Mouse (Mus musculus): ENCODE measurements around the gene Ocrl. TPM values are rescaled to one million over a fixed set of nuclear protein-coding genes. Genes with fewer than 3 reads are reported as not detected.
A peak's percentile ranks its signal among the peaks of the same experiment; 100 is the strongest.

Ocrl gene
- 21.0 and 22.7 TPM in 2 replicates for polyA plus RNA-seq (2014; fragmentation: Nextera tagmentation; extraction: Ambion mirVana)

DNA sequence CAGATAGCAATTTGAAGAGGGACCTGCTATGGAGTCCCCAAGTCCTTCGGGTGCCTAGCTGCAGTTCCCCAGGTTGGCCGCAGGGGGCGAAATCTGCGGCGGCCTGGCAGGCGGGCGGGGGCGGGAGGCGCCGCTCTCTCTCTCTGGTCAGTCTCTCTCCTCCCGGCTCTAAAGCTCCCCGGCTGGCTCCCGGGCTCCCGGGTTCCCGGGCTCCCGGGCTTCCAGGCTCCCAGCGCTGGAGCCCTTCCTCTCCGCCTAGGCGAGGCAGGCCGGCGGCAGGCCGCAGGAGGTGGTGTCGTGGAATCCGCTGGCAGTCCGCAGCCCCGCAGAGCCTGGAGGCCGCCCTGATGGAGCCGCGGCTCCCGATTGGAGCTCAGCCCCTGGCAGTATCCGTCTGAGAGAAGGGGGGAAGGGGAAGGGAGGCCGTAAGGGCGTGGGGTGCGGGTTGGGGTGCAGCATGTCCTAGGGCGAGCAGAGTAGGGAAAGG is at the start of gene Ocrl:
Ocrl (plus strand) TSS at position 82 of the 487 bp plus-strand sequence.
- Histone ChIP-seq H3K4me1 (ENCODE audit: control insufficient read depth, insufficient read depth, low read length) (no peaks in the 10 kb centered on the region), H3K9ac (replicated peaks; ENCODE audit: low read length) (peak within 1 kb of the TSS; percentile 81), H3K4me3 (ENCODE audit: low read depth, low read length) (peak within 1 kb of the TSS; percentile 56), H3K36me3 (replicated peaks; ENCODE audit: control insufficient read depth, insufficient read depth, low read depth, low read length) (no peaks in the 10 kb centered on the region), H3K27me3 (ENCODE audit: control insufficient read depth, insufficient read depth, low read length) (no peaks in the 10 kb centered on the region), H3K27ac (replicated peaks; ENCODE audit: low read depth, low read length) (no peak within 1 kb of the TSS), H3K4me2 (ENCODE audit: low read depth, low read length) (peak within 1 kb of the TSS; percentile 58), H3K9me3 (replicated peaks; ENCODE audit: control insufficient read depth, low read length) (no peaks in the 10 kb centered on the region)
- DNase-seq (ENCODE audit: low spot score) (peak; percentile 71), ATAC-seq (replicated peaks; ENCODE audit: insufficient number of reproducible peaks, low FRiP score, low TSS enrichment, low read depth) (peak; percentile 94)
- 12% methylated on average over 26 of the region's 35 CpGs for whole genome bisulfite sequencing

DNA sequence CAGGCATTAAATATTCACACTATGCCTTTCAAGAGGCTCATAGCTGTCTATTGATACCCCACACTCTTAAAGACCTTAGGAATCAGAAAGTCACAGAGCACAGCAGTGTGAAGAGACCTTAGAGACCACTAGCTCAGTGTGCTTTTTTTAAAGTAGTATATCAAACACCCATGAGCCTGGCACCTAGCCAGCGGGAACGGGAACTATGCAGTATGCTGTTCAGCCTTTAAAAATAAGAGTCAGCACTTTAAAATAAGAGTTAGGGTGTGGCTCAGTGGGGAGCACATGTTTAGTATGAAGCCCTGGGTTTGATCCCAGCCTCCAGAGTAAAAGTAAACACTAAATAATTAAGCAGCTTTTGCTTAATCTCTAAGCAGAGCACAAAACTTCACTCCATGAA is 32.1 kb upstream of the Ocrl start:
- WGBS, result 75% methylated on average over 2 of the region's 2 CpGs

DNA sequence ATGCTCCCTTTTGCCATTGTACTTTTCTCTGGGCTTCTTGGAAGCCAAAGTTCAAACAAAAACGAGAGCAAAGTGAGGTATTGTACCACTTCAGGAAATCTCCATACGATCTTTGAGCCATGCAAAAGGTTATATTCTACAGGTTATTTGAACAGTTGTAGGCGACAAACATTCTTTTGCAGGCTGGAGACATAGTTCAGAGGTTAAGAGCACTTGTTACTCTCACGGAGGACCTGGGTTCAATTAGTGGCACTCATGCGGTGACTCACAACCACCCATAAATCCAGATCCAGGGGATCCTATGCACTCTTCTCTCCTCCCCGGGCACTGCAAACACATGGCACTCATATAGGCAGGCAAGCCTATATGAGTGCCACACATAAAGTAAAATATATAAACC is 29.4 kb upstream of the Ocrl start:
- Histone ChIP-seq H3K4me1 (ENCODE audit: control insufficient read depth, insufficient read depth, low read length) (no peaks in the 10 kb centered on the region), H3K4me2 (ENCODE audit: low read depth, low read length) (no peak overlapping the region), H3K27me3 (ENCODE audit: control insufficient read depth, insufficient read depth, low read length) (no peaks in the 10 kb centered on the region), H3K36me3 (replicated peaks; ENCODE audit: control insufficient read depth, insufficient read depth, low read depth, low read length) (no peaks in the 10 kb centered on the region), H3K4me3 (ENCODE audit: low read depth, low read length) (no peak overlapping the region), H3K9me3 (replicated peaks; ENCODE audit: control insufficient read depth, low read length) (no peaks in the 10 kb centered on the region), H3K9ac (replicated peaks; ENCODE audit: low read length) (no peak overlapping the region), H3K27ac (replicated peaks; ENCODE audit: low read depth, low read length) (no peak overlapping the region)
- ATAC-seq (replicated peaks; ENCODE audit: insufficient number of reproducible peaks, low FRiP score, low TSS enrichment, low read depth) (no peak), DNase-seq (ENCODE audit: low spot score) (no peak)
- 75% methylated on average over 6 of the region's 6 CpGs for WGBS

More for the DNA sequence above, 32.1 kb upstream of the Ocrl start:
- DNase-seq (ENCODE audit: low spot score) (no peak), ATAC-seq (replicated peaks; ENCODE audit: insufficient number of reproducible peaks, low FRiP score, low TSS enrichment, low read depth) (no peak)
- no peak overlapping the region for H3K9ac ChIP-seq (replicated peaks; ENCODE audit: low read length)
- no peaks in the 10 kb centered on the region for H3K4me1 ChIP-seq (ENCODE audit: control insufficient read depth, insufficient read depth, low read length)
- H3K27ac ChIP-seq (replicated peaks; ENCODE audit: low read depth, low read length), result no peak overlapping the region
- no peak overlapping the region for H3K4me2 ChIP-seq (ENCODE audit: low read depth, low read length)
- no peaks in the 10 kb centered on the region for H3K9me3 ChIP-seq (replicated peaks; ENCODE audit: control insufficient read depth, low read length)
- H3K36me3 ChIP-seq (replicated peaks; ENCODE audit: control insufficient read depth, insufficient read depth, low read depth, low read length), result no peaks in the 10 kb centered on the region
- no peak overlapping the region for H3K4me3 ChIP-seq (ENCODE audit: low read depth, low read length)
- H3K27me3 ChIP-seq (ENCODE audit: control insufficient read depth, insufficient read depth, low read length), result no peaks in the 10 kb centered on the region

DNA sequence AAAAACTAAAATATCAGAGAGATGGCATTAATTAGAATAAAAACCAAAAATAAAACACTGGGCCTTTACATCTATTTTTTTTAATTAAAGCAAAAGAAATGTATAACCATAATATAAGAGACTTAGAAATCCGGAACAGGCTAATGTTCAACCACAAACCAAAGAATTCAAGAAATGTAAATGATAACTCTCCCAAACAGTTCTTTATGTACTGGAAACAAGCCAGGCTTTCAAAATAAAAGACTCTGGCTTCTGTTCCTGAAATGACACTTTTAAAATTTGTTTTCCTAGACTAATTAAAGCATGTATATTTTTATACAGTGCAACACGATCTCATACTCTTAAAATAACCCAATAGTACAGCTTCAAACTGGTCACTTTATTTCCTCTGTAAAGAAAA is 24.8 kb upstream of the Ocrl start:
- H3K36me3 ChIP-seq (replicated peaks; ENCODE audit: control insufficient read depth, insufficient read depth, low read depth, low read length), result no peaks in the 10 kb centered on the region
- no peak overlapping the region for H3K9ac ChIP-seq (replicated peaks; ENCODE audit: low read length)
- ATAC-seq (replicated peaks; ENCODE audit: insufficient number of reproducible peaks, low FRiP score, low TSS enrichment, low read depth), result no peak
- no peak for DNase-seq (ENCODE audit: low spot score)
- H3K9me3 ChIP-seq (replicated peaks; ENCODE audit: control insufficient read depth, low read length), result no peaks in the 10 kb centered on the region
- no peaks in the 10 kb centered on the region for H3K27me3 ChIP-seq (ENCODE audit: control insufficient read depth, insufficient read depth, low read length)
- H3K4me3 ChIP-seq (ENCODE audit: low read depth, low read length), result no peak overlapping the region
- no peak overlapping the region for H3K27ac ChIP-seq (replicated peaks; ENCODE audit: low read depth, low read length)
- WGBS, result 82% methylated on average over 2 of the region's 2 CpGs
- no peak overlapping the region for H3K4me2 ChIP-seq (ENCODE audit: low read depth, low read length)
- no peaks in the 10 kb centered on the region for H3K4me1 ChIP-seq (ENCODE audit: control insufficient read depth, insufficient read depth, low read length)

DNA sequence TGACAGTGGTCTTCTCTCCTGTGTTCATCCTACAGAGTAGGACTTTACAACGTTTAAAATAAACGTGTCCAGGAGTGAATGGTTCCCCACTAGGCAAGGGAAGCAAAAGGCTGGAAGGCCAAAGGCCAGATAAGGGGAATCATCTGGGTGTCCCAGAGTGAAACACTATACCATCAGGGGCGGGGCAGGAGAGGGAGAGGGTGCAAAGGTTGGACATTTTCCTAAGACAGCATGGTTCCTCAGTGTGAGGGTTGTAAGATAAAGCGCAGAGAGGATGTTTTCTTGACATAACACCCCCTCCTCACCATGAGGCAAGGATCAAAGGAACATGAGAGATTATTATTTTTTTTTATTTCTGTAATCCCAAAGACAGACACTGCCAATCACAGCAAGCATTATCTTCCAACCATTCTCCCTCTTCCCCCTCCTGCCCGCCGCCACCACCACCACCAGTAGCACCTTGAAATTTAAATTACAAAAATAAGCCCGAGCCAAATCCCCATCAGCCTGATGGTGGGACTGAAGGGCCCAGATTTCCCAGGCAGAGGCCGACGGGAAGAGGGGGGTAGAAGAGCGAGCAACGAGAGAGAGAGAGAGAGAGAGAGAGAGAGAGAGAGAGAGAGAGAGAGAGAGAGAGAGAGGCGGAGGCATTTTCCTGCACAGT is 20.8 kb upstream of the Ocrl start:
- Histone ChIP-seq H3K36me3 (replicated peaks; ENCODE audit: control insufficient read depth, insufficient read depth, low read depth, low read length) (no peaks in the 10 kb centered on the region), H3K27ac (replicated peaks; ENCODE audit: low read depth, low read length) (no peak overlapping the region), H3K9ac (replicated peaks; ENCODE audit: low read length) (peak overlapping the region; percentile 68), H3K9me3 (replicated peaks; ENCODE audit: control insufficient read depth, low read length) (no peaks in the 10 kb centered on the region), H3K4me3 (ENCODE audit: low read depth, low read length) (peak overlapping the region; percentile 57), H3K27me3 (ENCODE audit: control insufficient read depth, insufficient read depth, low read length) (no peaks in the 10 kb centered on the region), H3K4me2 (ENCODE audit: low read depth, low read length) (peak overlapping the region; percentile 57), H3K4me1 (ENCODE audit: control insufficient read depth, insufficient read depth, low read length) (no peaks in the 10 kb centered on the region)
- 13% methylated on average over 10 of the region's 12 CpGs for WGBS
- ATAC-seq (replicated peaks; ENCODE audit: insufficient number of reproducible peaks, low FRiP score, low TSS enrichment, low read depth) (no peak), DNase-seq (ENCODE audit: low spot score) (peak; percentile 0)

DNA sequence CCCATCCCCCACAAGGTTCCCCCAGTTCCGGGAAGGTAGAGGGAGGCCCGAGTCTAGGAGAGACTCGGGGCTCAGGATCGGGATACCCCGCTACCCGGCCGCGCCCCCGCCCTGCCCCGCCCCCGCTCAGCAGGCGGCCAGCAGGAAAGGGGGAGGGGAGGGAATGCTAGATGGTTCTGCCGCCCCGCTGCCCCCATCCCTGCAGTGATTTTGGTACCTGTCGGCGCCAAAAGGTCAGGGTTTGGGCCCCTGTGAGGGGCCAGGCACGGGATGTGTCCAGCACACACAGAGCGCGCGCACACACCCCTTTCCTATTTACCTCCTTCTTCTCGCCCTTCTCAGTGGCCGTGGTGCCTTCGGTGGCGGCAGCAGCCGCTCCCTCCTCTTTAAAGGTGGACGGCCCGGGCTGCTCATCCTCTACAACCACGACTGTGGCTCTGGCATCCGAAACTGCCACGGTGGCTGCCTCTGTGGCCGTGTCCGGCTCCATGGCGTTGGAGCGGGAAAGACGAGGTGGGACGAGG is 20.2 kb upstream of the Ocrl start:
- WGBS, result 21% methylated on average over 34 of the region's 36 CpGs
- peak; percentile 30 for DNase-seq (ENCODE audit: low spot score)
- Histone ChIP-seq H3K4me2 (ENCODE audit: low read depth, low read length) (peak overlapping the region; percentile 57), H3K9me3 (replicated peaks; ENCODE audit: control insufficient read depth, low read length) (no peaks in the 10 kb centered on the region), H3K4me1 (ENCODE audit: control insufficient read depth, insufficient read depth, low read length) (no peaks in the 10 kb centered on the region), H3K9ac (replicated peaks; ENCODE audit: low read length) (peak overlapping the region; percentile 68), H3K27ac (replicated peaks; ENCODE audit: low read depth, low read length) (0 out of 2 replicates have a peak overlapping the region, but pooled peaks have one; percentile 20), H3K36me3 (replicated peaks; ENCODE audit: control insufficient read depth, insufficient read depth, low read depth, low read length) (no peaks in the 10 kb centered on the region), H3K27me3 (ENCODE audit: control insufficient read depth, insufficient read depth, low read length) (no peaks in the 10 kb centered on the region), H3K4me3 (ENCODE audit: low read depth, low read length) (peak overlapping the region; percentile 57)
- ATAC-seq (replicated peaks; ENCODE audit: insufficient number of reproducible peaks, low FRiP score, low TSS enrichment, low read depth), result peak; percentile 80

DNA sequence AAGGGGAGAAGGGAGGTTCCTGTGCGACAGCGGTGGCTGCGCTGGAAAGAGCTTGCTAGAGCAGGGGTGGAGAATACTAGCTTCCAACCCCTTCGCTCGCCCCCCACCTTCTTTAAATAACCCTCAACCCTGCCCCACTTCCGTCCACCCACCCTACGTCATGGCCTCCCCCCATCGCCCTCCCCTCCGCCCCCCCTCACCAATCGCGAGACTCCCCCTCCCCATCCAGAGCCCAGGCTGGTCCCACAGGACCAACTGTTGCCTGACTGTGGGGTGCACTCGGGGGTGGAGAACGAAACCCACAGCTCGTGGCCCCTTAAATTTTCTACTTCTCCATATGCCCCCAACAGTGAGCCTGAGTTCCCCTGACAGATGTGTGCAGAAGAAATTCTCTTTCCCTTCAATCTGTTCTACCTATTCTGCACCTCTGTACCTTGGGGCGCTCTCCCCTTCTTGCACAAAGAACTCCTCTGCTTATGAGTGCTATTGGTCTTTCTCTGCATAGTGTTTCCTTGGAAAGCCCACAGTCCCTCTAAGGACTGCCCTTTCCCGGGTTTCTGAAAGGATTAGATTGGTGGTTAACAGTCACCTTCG is 19.7 kb upstream of the Ocrl start, which contains the start of gene Smarca1:
Smarca1 (minus strand) TSS at position 544 of the 594 bp plus-strand sequence.
- DNase-seq (ENCODE audit: low spot score), result peak; percentile 20

More for the DNA sequence above, 19.7 kb upstream of the Ocrl start, which contains the start of gene Smarca1:
- H3K27ac ChIP-seq (replicated peaks; ENCODE audit: low read depth, low read length), result 0 out of 2 replicates have a peak within 1 kb of the TSS, but pooled peaks have one; percentile 20
- peak within 1 kb of the TSS; percentile 57 for H3K4me2 ChIP-seq (ENCODE audit: low read depth, low read length)
- H3K36me3 ChIP-seq (replicated peaks; ENCODE audit: control insufficient read depth, insufficient read depth, low read depth, low read length), result no peaks in the 10 kb centered on the region
- H3K4me1 ChIP-seq (ENCODE audit: control insufficient read depth, insufficient read depth, low read length), result no peaks in the 10 kb centered on the region
- H3K27me3 ChIP-seq (ENCODE audit: control insufficient read depth, insufficient read depth, low read length), result no peaks in the 10 kb centered on the region
- H3K4me3 ChIP-seq (ENCODE audit: low read depth, low read length), result peak within 1 kb of the TSS; percentile 57
- peak within 1 kb of the TSS; percentile 68 for H3K9ac ChIP-seq (replicated peaks; ENCODE audit: low read length)
- ATAC-seq (replicated peaks; ENCODE audit: insufficient number of reproducible peaks, low FRiP score, low TSS enrichment, low read depth), result peak; percentile 86
- WGBS, result 19% methylated on average over 17 of the region's 17 CpGs
- no peaks in the 10 kb centered on the region for H3K9me3 ChIP-seq (replicated peaks; ENCODE audit: control insufficient read depth, low read length)
